In genomic region chr6:17051432-17052025, GRCm38 (mm10) we compare ENCODE assay signal across 15 mouse cellular contexts.
"Had no signal": no experiment of that assay in that cellular context is flagged by ENCODE, and none has a peak within 500 bp of the region (broad histone marks: within the 10 kb centered on the region; RNA-seq: fewer than 3 reads in every experiment).

No protein-coding gene starts in this region.

- H3K27ac ChIP-seq: hindbrain, postnatal 0 days; kidney, postnatal 0 days; layer of hippocampus, adult 2 months; liver, embryonic 15.5 days; macrophage; midbrain, embryonic 12.5 days had no signal

- H3K27me3 ChIP-seq: liver, embryonic 15.5 days; megakaryocyte, embryonic 14.5 days; midbrain, embryonic 12.5 days had no signal

- DNase-seq: kidney, adult 11 months; kidney, adult 9 months; kidney, postnatal 4 days; left cerebral cortex, postnatal 4 days; right cerebral cortex, postnatal 14 days; thymus, postnatal 36 days had no signal

- H3K4me3 ChIP-seq: layer of hippocampus, adult 2 months; liver, embryonic 15.5 days; megakaryocyte, embryonic 14.5 days; midbrain, embryonic 12.5 days had no signal

- H3K4me2 ChIP-seq: liver, embryonic 11.5 days; liver, embryonic 15.5 days; midbrain, embryonic 12.5 days had no signal

- H3K36me3 ChIP-seq: liver, embryonic 15.5 days; midbrain, embryonic 12.5 days had no signal

- H3K9me3 ChIP-seq: liver, embryonic 15.5 days; megakaryocyte, embryonic 14.5 days; midbrain, embryonic 12.5 days had no signal

- H3K9ac ChIP-seq: liver, embryonic 15.5 days; midbrain, embryonic 12.5 days had no signal

- ATAC-seq: hindbrain, postnatal 0 days; midbrain, embryonic 16.5 days had no signal

- H3K4me1 ChIP-seq: liver, embryonic 15.5 days; midbrain, embryonic 12.5 days had no signal
